Mouse (Mus musculus) kidney, postnatal 0 days (tissue): ENCODE results near the gene Krt82. TPM values are rescaled to one million over a fixed set of nuclear protein-coding genes. Genes with fewer than 3 reads are reported as not detected.
"Not testable (repeated sequence)": the region's sequence is repeated elsewhere in the genome, so short reads cannot be mapped to it uniquely, and the experiment has no call there.

Experiments
- ATAC-seq: fragments of 200-750 bp; cut with Nextera tagmentation; replicated peaks from 2 replicates; pipeline ENCODE4 v1.8.0; 2017; ENCODE audit warnings: low read depth, moderate number of reproducible peaks, moderate TSS enrichment, moderate library complexity; ENCODE audit not compliant: low FRiP score
- DNase-seq: peaks from one replicate; pipeline ENCODE4 v3.0.0-alpha.2; 2016; ENCODE audit warnings: low spot score
- H3K27ac ChIP-seq: fragments of 300-500 bp; sonication (generic); 2 replicates; pipeline ENCODE4 v1.5.1; 2014; ENCODE audit warnings: mild to moderate bottlenecking
- H3K27me3 ChIP-seq: fragments of 300-500 bp; sonication (generic); 2 replicates; pipeline ENCODE4 v1.6.1; 2014; ENCODE audit warnings: low read length, mixed read lengths; ENCODE audit not compliant: insufficient read depth
- H3K36me3 ChIP-seq: fragments of 300-500 bp; sonication (generic); 2 replicates; pipeline ENCODE4 v1.6.1; 2014; ENCODE audit warnings: low read length, mixed read lengths; ENCODE audit not compliant: insufficient read depth
- H3K4me1 ChIP-seq: fragments of 300-500 bp; sonication (generic); replicated peaks from 2 replicates; pipeline ENCODE4 v1.6.1; 2014; ENCODE audit warnings: antibody characterized with exemption, low read length, mixed read lengths; ENCODE audit not compliant: insufficient read depth
- H3K4me2 ChIP-seq: fragments of 300-500 bp; sonication (generic); 2 replicates; pipeline ENCODE4 v1.6.1; 2014; ENCODE audit warnings: mild to moderate bottlenecking, low read length, moderate library complexity, mixed read lengths
- H3K4me3 ChIP-seq: fragments of 300-500 bp; sonication (generic); replicated peaks from 2 replicates; pipeline ENCODE4 v1.5.1; 2014; ENCODE audit warnings: low read depth, low read length
- H3K9ac ChIP-seq: fragments of 300-500 bp; sonication (generic); 2 replicates; pipeline ENCODE4 v1.6.1; 2014; ENCODE audit warnings: low read depth, low read length
- H3K9me3 ChIP-seq: fragments of 300-500 bp; sonication (generic); replicated peaks from 2 replicates; pipeline ENCODE4 v1.6.1; 2016; ENCODE audit warnings: low read length, inconsistent platforms, mixed read lengths
- CTCF ChIP-seq: IDR thresholded peaks from 2 replicates; pipeline ENCODE4 v1.5.1; 2016; ENCODE audit warnings: antibody characterized with exemption, low read depth, mild to moderate bottlenecking, moderate library complexity
- whole genome bisulfite sequencing: fragments of 180-500 bp; shearing (Covaris S2); extraction: QIAGEN DNeasy Blood & Tissue Kit; methylation state at CpG from one replicate; pipeline ENCODE4 v1.1.7; 2014; 5-methylcytosine and 5-hydroxymethylcytosine counted together
- polyA plus RNA-seq: library from polyadenylated mRNA; unstranded; fragments of >200 nt; fragmentation: Nextera tagmentation; extraction: Ambion mirVana; gene quantifications from 2 replicates; pipeline ENCODE4 v1.2.1, GENCODE M21; 2015

The Krt82 gene
- polyA plus RNA-seq, 1 experiment from 2014 or later, result not detected

GRCm38 (mm10) chr15:101532720-101533119, 17.7 kb downstream of the Krt82 start, which contains the start of gene Krt84:
Krt84 (minus strand) TSS chr15:101532820.
- ATAC-seq (no peak), DNase-seq (no peak)
- TF ChIP-seq CTCF, result no peak
- Histone ChIP-seq H3K9ac (no peak within 1 kb of the TSS), H3K36me3 (no peaks in the 10 kb centered on the region), H3K4me1 (no peaks in the 10 kb centered on the region; the same call in 1 of the 2 replicates), H3K27me3 (no peaks in the 10 kb centered on the region), H3K4me2 (no peak within 1 kb of the TSS), H3K27ac (no peak within 1 kb of the TSS), H3K4me3 (no peak within 1 kb of the TSS), H3K9me3 (no peaks in the 10 kb centered on the region)
- 60% methylated on average over 7 of the region's 7 CpGs for WGBS

GRCm38 (mm10) chr15:101522556-101523232, 27.8 kb downstream of the Krt82 start:
- Histone ChIP-seq H3K4me1 (no peaks in the 10 kb centered on the region), H3K9ac (no peak overlapping the region), H3K36me3 (no peaks in the 10 kb centered on the region), H3K4me2 (no peak overlapping the region), H3K27ac (no peak overlapping the region), H3K4me3 (no peak overlapping the region), H3K9me3 (no peaks in the 10 kb centered on the region), H3K27me3 (no peaks in the 10 kb centered on the region; the same call in 1 of the 2 replicates)
- DNase-seq (no peak), ATAC-seq (no peak)
- TF ChIP-seq CTCF, result no peak
- 58% methylated on average over 4 of the region's 4 CpGs for WGBS

GRCm38 (mm10) chr15:101519792-101520191, 30.7 kb downstream of the Krt82 start:
- Histone ChIP-seq H3K27ac (no peak overlapping the region), H3K9me3 (no peaks in the 10 kb centered on the region), H3K4me3 (no peak overlapping the region), H3K27me3 (no peaks in the 10 kb centered on the region; the same call in 1 of the 2 replicates), H3K9ac (no peak overlapping the region), H3K4me2 (no peak overlapping the region), H3K4me1 (no peaks in the 10 kb centered on the region), H3K36me3 (no peaks in the 10 kb centered on the region)
- peak; percentile 92 for TF ChIP-seq CTCF
- 8% methylated on average over 2 of the region's 2 CpGs for WGBS
- ATAC-seq, result no peak
- peak; percentile 90 for DNase-seq

- not testable (repeated sequence) for H3K4me2 ChIP-seq, ATAC-seq, H3K27me3 ChIP-seq, H3K4me1 ChIP-seq, DNase-seq, H3K27ac ChIP-seq, H3K36me3 ChIP-seq, H3K9me3 ChIP-seq, H3K4me3 ChIP-seq, H3K9ac ChIP-seq
- WGBS, result 76% methylated on average over 2 of the region's 2 CpGs
Measured at GRCm38 (mm10) chr15:101517161-101517560, 33.3 kb downstream of the Krt82 start, which contains the start of gene Gm49425. Gm49425 (minus strand) TSS chr15:101517261.

GRCm38 (mm10) chr15:101508247-101508646, 42.2 kb downstream of the Krt82 start:
- no peak for TF ChIP-seq CTCF
- peak; percentile 46 for DNase-seq
- H3K4me2 ChIP-seq, result no peak overlapping the region
- no peak for ATAC-seq
- H3K9ac ChIP-seq, result no peak overlapping the region
- H3K27ac ChIP-seq, result no peak overlapping the region
- H3K4me3 ChIP-seq, result no peak overlapping the region
- WGBS, result 29% methylated on average over 9 of the region's 9 CpGs
- no peaks in the 10 kb centered on the region for H3K9me3 ChIP-seq
- no peaks in the 10 kb centered on the region; the same call in 1 of the 2 replicates for H3K4me1 ChIP-seq
- no peaks in the 10 kb centered on the region for H3K27me3 ChIP-seq
- no peaks in the 10 kb centered on the region for H3K36me3 ChIP-seq

GRCm38 (mm10) chr15:101506896-101507758, 43.3 kb downstream of the Krt82 start:
- peak; percentile 23 for DNase-seq
- Histone ChIP-seq H3K27me3 (no peaks in the 10 kb centered on the region), H3K4me1 (no peaks in the 10 kb centered on the region; the same call in 1 of the 2 replicates), H3K9ac (no peak overlapping the region), H3K36me3 (no peaks in the 10 kb centered on the region), H3K27ac (no peak overlapping the region), H3K4me3 (no peak overlapping the region), H3K9me3 (no peaks in the 10 kb centered on the region), H3K4me2 (no peak overlapping the region)
- WGBS, result 23% methylated on average over 14 of the region's 14 CpGs
- ATAC-seq, result no peak
- TF ChIP-seq CTCF, result no peak
